Mouse (Mus musculus) intestine, embryonic 15.5 days (tissue): ENCODE results near the gene Olfr1359. TPM values are rescaled to one million over a fixed set of nuclear protein-coding genes. Genes with fewer than 3 reads are reported as not detected.
"Not testable (repeated sequence)": the region's sequence is repeated elsewhere in the genome, so short reads cannot be mapped to it uniquely, and the experiment has no call there.

Source experiments
- ATAC-seq: fragments of 200-750 bp; cut with Nextera tagmentation; 2 replicates; pipeline ENCODE4 v1.8.0; 2017; ENCODE audit warnings: moderate TSS enrichment, moderate library complexity
- H3K27ac ChIP-seq: fragments of 300-500 bp; sonication (generic); 2 replicates; pipeline ENCODE4 v1.5.1; 2015; ENCODE audit warnings: mild to moderate bottlenecking, inconsistent platforms
- H3K27me3 ChIP-seq: fragments of 300-500 bp; sonication (generic); replicated peaks from 2 replicates; pipeline ENCODE4 v1.6.1; 2015; ENCODE audit warnings: inconsistent platforms
- H3K36me3 ChIP-seq: fragments of 300-500 bp; sonication (generic); 2 replicates; pipeline ENCODE4 v1.6.1; 2015; ENCODE audit warnings: inconsistent platforms
- H3K4me1 ChIP-seq: fragments of 300-500 bp; sonication (generic); replicated peaks from 2 replicates; pipeline ENCODE4 v1.6.1; 2015; ENCODE audit warnings: inconsistent platforms
- H3K4me2 ChIP-seq: fragments of 300-500 bp; sonication (generic); replicated peaks from 2 replicates; pipeline ENCODE4 v1.6.1; 2015; ENCODE audit warnings: mild to moderate bottlenecking, inconsistent platforms
- H3K4me3 ChIP-seq: fragments of 300-500 bp; sonication (generic); replicated peaks from 2 replicates; pipeline ENCODE4 v1.5.1; 2015; ENCODE audit warnings: inconsistent platforms
- H3K9ac ChIP-seq: fragments of 300-500 bp; sonication (generic); 2 replicates; pipeline ENCODE4 v1.6.1; 2015; ENCODE audit warnings: inconsistent platforms
- H3K9me3 ChIP-seq: fragments of 300-500 bp; sonication (generic); 2 replicates; pipeline ENCODE4 v1.6.1; 2016; ENCODE audit warnings: inconsistent platforms
- WGBS: fragments of 180-500 bp; shearing (Covaris S2); methylation state at CpG from one replicate; pipeline ENCODE4 v1.1.7; 2015; 5-methylcytosine and 5-hydroxymethylcytosine counted together
- polyA plus RNA-seq: library from polyadenylated mRNA; unstranded; fragments of >200 nt; fragmentation: Nextera tagmentation; extraction: Ambion mirVana; gene quantifications from 2 replicates; pipeline ENCODE4 v1.2.1, GENCODE M21; 2015

Olfr1359 gene
- polyA plus RNA-seq, 1 experiment from 2014 or later: not detected

GRCm38 (mm10) chr13:21754294-21755001, 56.5 kb downstream of the Olfr1359 start:
- H3K27me3 ChIP-seq, H3K9me3 ChIP-seq, H3K36me3 ChIP-seq, H3K4me1 ChIP-seq, ATAC-seq: not testable (repeated sequence)
- under 1% methylated on average over 17 of the region's 26 CpGs for WGBS
- Histone ChIP-seq H3K4me3 (peak overlapping the region; percentile 43), H3K4me2 (peak overlapping the region; percentile 70), H3K9ac (peak overlapping the region; percentile 48), H3K27ac (peak overlapping the region; percentile 91)

DNA sequence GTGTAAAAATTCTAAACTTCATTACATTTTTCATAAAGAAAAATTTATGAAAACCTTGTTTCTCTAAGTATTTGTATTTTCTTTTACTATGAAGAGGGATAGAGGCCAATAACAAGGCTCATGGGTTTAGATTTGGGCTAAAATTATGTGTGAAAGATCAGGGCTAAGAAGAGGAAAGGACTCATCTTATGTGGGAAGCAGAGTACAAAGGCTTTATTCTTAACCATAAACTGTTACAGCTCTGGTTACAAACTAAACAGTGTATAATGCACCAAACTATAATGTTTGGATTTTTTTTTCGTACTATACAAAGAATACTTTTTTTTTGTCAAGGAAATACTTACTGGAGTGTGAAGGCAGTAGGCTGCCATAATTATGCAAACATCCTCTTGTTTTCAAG, 57.8 kb downstream of the Olfr1359 start:
- ATAC-seq: no peak
- H3K27me3 ChIP-seq: no peaks in the 10 kb centered on the region
- whole genome bisulfite sequencing: 63% methylated on average over 1 of the region's 1 CpGs
- no peak overlapping the region for H3K4me3 ChIP-seq
- no peaks in the 10 kb centered on the region for H3K36me3 ChIP-seq
- H3K9me3 ChIP-seq: no peaks in the 10 kb centered on the region
- no peak overlapping the region for H3K9ac ChIP-seq
- H3K27ac ChIP-seq: no peak overlapping the region
- H3K4me1 ChIP-seq: 0 out of 2 replicates have a peak, but pooled peaks cover 2% of the 10 kb centered on the region
- H3K4me2 ChIP-seq: no peak overlapping the region

Other genes with a start within 250 kb of the Olfr1359 start
- 26.5 and 27.2 TPM in 2 replicates for gene Zscan26, start 244.4 kb upstream of the Olfr1359 start, polyA plus RNA-seq
- gene Nkapl, start 229.6 kb upstream of the Olfr1359 start, polyA plus RNA-seq: 2.2 and 2.9 TPM in 2 replicates
- 2.6 and 2.8 TPM in 2 replicates for gene Zkscan4, start 219.2 kb upstream of the Olfr1359 start, polyA plus RNA-seq
- not detected in 2 replicates for gene Gm10065, start 218.7 kb upstream of the Olfr1359 start, polyA plus RNA-seq
- 0.40 and 0.56 TPM in 2 replicates for gene AK157302, start 202.9 kb upstream of the Olfr1359 start, polyA plus RNA-seq
- gene Gm11273, start 196.7 kb upstream of the Olfr1359 start, polyA plus RNA-seq: 12.6 and 13.1 TPM in 2 replicates
- gene Zkscan8, start 167.0 kb upstream of the Olfr1359 start, polyA plus RNA-seq: 3.6 and 5.5 TPM in 2 replicates
- 0.09 and 0.18 TPM in 2 replicates for gene Olfr1366, start 155.3 kb upstream of the Olfr1359 start, polyA plus RNA-seq
- gene Olfr1535, start 138.2 kb upstream of the Olfr1359 start, polyA plus RNA-seq: not detected in 2 replicates
- gene Olfr1364, start 116.4 kb upstream of the Olfr1359 start, polyA plus RNA-seq: not detected in 2 replicates
- gene Olfr1362, start 84.1 kb upstream of the Olfr1359 start, polyA plus RNA-seq: not detected in 2 replicates
- gene Olfr11, start 55.6 kb upstream of the Olfr1359 start, polyA plus RNA-seq: not detected in 2 replicates
- gene Olfr1361, start 34.7 kb upstream of the Olfr1359 start, polyA plus RNA-seq: not detected in 2 replicates
- not detected in 2 replicates for gene Olfr1360, start 20.7 kb upstream of the Olfr1359 start, polyA plus RNA-seq
- 1.4 and 4.3 TPM in 2 replicates for gene Hist1h2bl, start 18.0 kb downstream of the Olfr1359 start, polyA plus RNA-seq
- gene Hist1h2ai, start 18.3 kb downstream of the Olfr1359 start, polyA plus RNA-seq: 14.7 and 32.5 TPM in 2 replicates
- gene Hist1h3h, start 19.5 kb downstream of the Olfr1359 start, polyA plus RNA-seq: 5.4 and 13.1 TPM in 2 replicates
- gene Hist1h2bm, start 23.9 kb downstream of the Olfr1359 start, polyA plus RNA-seq: 1.7 and 4.3 TPM in 2 replicates
- gene Hist1h4j, start 37.0 kb downstream of the Olfr1359 start, polyA plus RNA-seq: 1.2 and 1.6 TPM in 2 replicates
- 1.7 and 2.8 TPM in 2 replicates for gene Hist1h4k, start 52.4 kb downstream of the Olfr1359 start, polyA plus RNA-seq
- gene Hist1h2ak, start 55.7 kb downstream of the Olfr1359 start, polyA plus RNA-seq: 22.4 and 26.3 TPM in 2 replicates
- gene Hist1h2bn, start 56.0 kb downstream of the Olfr1359 start, polyA plus RNA-seq: 3.0 and 5.9 TPM in 2 replicates
- 19.8 and 25.0 TPM in 2 replicates for gene Hist1h1b, start 82.5 kb downstream of the Olfr1359 start, polyA plus RNA-seq
- gene Hist1h3i, start 85.3 kb downstream of the Olfr1359 start, polyA plus RNA-seq: 89.5 and 101 TPM in 2 replicates
- gene Hist1h2an, start 89.1 kb downstream of the Olfr1359 start, polyA plus RNA-seq: 2.4 and 4.7 TPM in 2 replicates
- 2.0 TPM in 2 replicates for gene Hist1h2bp, start 89.3 kb downstream of the Olfr1359 start, polyA plus RNA-seq
- 14.5 and 16.7 TPM in 2 replicates for gene Hist1h2bq, start 112.1 kb downstream of the Olfr1359 start, polyA plus RNA-seq
- gene Hist1h2ao, start 112.4 kb downstream of the Olfr1359 start, polyA plus RNA-seq: 1.7 TPM in 1 of 2 replicates, not detected in the other
- gene Hist1h4m, start 113.6 kb downstream of the Olfr1359 start, polyA plus RNA-seq: not detected in 2 replicates
- 12.0 and 15.9 TPM in 2 replicates for gene Hist1h4n, start 134.1 kb downstream of the Olfr1359 start, polyA plus RNA-seq
- 2,704 and 3,243 TPM in 2 replicates for gene Hist1h2ap, start 135.4 kb downstream of the Olfr1359 start, polyA plus RNA-seq
- gene Hist1h2br, start 135.6 kb downstream of the Olfr1359 start, polyA plus RNA-seq: 15.0 and 16.4 TPM in 2 replicates
- 6.2 and 7.5 TPM in 2 replicates for gene Zfp184, start 247.0 kb downstream of the Olfr1359 start, polyA plus RNA-seq